Mouse (Mus musculus) hindbrain, embryonic 13.5 days (tissue): ENCODE results near the gene Ralb. TPM values are rescaled to one million over a fixed set of nuclear protein-coding genes. Genes with fewer than 3 reads are reported as not detected.
A peak's percentile ranks its signal among the peaks of the same experiment; 100 is the strongest.

Experiments
- ATAC-seq: fragments of 200-750 bp; cut with Nextera tagmentation; 2 replicates; pipeline ENCODE4 v1.8.0; 2017; ENCODE audit warnings: moderate TSS enrichment; ENCODE audit not compliant: low FRiP score
- H3K27ac ChIP-seq: fragments of 300-500 bp; sonication (generic); 2 replicates; pipeline ENCODE4 v1.5.1; 2015; ENCODE audit warnings: inconsistent platforms, mild to moderate bottlenecking, moderate library complexity
- H3K27me3 ChIP-seq: fragments of 300-500 bp; sonication (generic); 2 replicates; pipeline ENCODE4 v1.6.1; 2015; ENCODE audit warnings: mild to moderate bottlenecking, inconsistent platforms
- H3K36me3 ChIP-seq: fragments of 300-500 bp; sonication (generic); 2 replicates; pipeline ENCODE4 v1.6.1; 2015; ENCODE audit warnings: mild to moderate bottlenecking, inconsistent platforms
- H3K4me1 ChIP-seq: fragments of 300-500 bp; sonication (generic); replicated peaks from 2 replicates; pipeline ENCODE4 v1.6.1; 2015; ENCODE audit warnings: inconsistent platforms
- H3K4me2 ChIP-seq: fragments of 300-500 bp; sonication (generic); 2 replicates; pipeline ENCODE4 v1.6.1; 2015; ENCODE audit warnings: inconsistent platforms, mild to moderate bottlenecking, moderate library complexity
- H3K4me3 ChIP-seq: fragments of 300-500 bp; sonication (generic); 2 replicates; pipeline ENCODE4 v1.5.1; 2015; ENCODE audit warnings: mild to moderate bottlenecking, inconsistent platforms
- H3K9ac ChIP-seq: fragments of 300-500 bp; sonication (generic); 2 replicates; pipeline ENCODE4 v1.6.1; 2015; ENCODE audit warnings: mild to moderate bottlenecking, inconsistent platforms
- H3K9me3 ChIP-seq: fragments of 300-500 bp; sonication (generic); 2 replicates; pipeline ENCODE4 v1.6.1; 2016; ENCODE audit warnings: inconsistent platforms
- WGBS: fragments of 180-500 bp; shearing (Covaris S2); methylation state at CpG from one replicate; pipeline ENCODE4 v1.1.7; 2015; 5-methylcytosine and 5-hydroxymethylcytosine counted together
- polyA plus RNA-seq: library from polyadenylated mRNA; unstranded; fragments of >200 nt; fragmentation: Nextera tagmentation; extraction: Ambion mirVana; gene quantifications from 2 replicates; pipeline ENCODE4 v1.2.1, GENCODE M21; 2015

Gene Ralb
- polyA plus RNA-seq, 1 experiment from 2014 or later, result 67.3 TPM

GRCm38 (mm10) chr1:119501881-119502280, 2.7 kb downstream of the Ralb start:
- Histone ChIP-seq H3K4me2 (no peak overlapping the region), H3K27me3 (peaks cover 14% of the 10 kb centered on the region), H3K27ac (no peak overlapping the region), H3K9me3 (no peaks in the 10 kb centered on the region), H3K4me1 (peaks cover 36% of the 10 kb centered on the region), H3K4me3 (no peak overlapping the region), H3K36me3 (peaks cover 3% of the 10 kb centered on the region; the same call in 1 of the 2 replicates), H3K9ac (no peak overlapping the region)
- 84% methylated on average over 8 of the region's 8 CpGs for WGBS
- ATAC-seq, result no peak

DNA sequence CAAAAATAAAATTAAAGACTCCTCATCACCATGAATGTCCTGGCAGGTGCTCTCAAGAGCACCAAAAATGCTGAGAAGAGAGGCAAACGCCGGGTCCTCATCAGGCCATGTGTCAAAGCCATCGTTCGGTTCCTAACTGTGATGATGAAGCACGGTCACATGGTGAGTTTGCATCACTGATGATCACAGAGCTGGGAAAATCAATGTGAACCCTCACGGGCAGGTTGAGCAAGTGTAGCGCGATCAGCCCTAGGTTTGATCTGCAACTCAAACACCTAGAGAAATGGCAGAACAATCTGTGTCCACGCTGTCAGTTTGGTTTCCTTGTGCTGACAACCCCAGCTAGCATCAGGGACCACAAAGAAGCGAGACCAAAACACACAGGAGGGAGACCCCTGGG, 5.1 kb downstream of the Ralb start:
- WGBS, result 90% methylated on average over 10 of the region's 10 CpGs
- no peaks in the 10 kb centered on the region for H3K9me3 ChIP-seq
- H3K4me2 ChIP-seq, result no peak overlapping the region
- H3K4me3 ChIP-seq, result no peak overlapping the region
- no peak overlapping the region for H3K27ac ChIP-seq
- peaks cover 32% of the 10 kb centered on the region for H3K4me1 ChIP-seq
- H3K27me3 ChIP-seq, result no peaks in the 10 kb centered on the region
- ATAC-seq, result no peak
- no peak overlapping the region for H3K9ac ChIP-seq
- peaks cover 3% of the 10 kb centered on the region; the same call in 1 of the 2 replicates for H3K36me3 ChIP-seq

DNA sequence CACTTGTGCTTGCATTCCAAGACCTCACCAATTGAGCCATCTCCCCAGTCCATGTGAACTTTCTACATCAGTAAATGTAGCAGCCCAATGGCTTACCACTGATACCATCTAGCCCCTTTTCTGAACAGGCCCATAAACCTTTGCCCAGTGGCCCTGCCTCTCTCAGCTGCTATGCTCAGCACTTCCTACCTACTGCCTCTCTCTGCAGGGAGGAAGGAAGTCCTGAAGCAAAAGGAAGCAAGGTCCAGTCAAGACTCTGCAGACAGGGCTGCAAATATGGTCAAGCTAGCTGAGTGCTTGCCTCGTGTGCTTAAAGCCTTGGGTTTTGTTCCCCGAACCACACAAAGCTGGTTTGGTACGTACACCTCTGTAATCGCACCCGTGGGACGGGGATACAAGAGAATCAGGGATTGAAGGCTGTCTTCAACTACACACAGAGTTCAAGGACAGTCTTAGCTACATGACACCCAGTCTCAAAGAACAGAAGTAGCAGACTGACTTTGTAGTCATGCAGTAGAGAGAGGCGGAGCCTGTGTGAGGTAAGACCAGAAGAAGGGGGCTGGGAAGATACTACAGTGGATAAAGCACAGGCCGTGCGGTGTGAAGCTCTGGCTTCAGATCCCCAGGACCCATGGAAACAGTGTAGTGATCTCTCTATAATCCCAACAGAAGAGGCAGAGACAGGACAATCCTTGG, 5.9 kb downstream of the Ralb start:
- H3K27me3 ChIP-seq, result no peaks in the 10 kb centered on the region

DNA sequence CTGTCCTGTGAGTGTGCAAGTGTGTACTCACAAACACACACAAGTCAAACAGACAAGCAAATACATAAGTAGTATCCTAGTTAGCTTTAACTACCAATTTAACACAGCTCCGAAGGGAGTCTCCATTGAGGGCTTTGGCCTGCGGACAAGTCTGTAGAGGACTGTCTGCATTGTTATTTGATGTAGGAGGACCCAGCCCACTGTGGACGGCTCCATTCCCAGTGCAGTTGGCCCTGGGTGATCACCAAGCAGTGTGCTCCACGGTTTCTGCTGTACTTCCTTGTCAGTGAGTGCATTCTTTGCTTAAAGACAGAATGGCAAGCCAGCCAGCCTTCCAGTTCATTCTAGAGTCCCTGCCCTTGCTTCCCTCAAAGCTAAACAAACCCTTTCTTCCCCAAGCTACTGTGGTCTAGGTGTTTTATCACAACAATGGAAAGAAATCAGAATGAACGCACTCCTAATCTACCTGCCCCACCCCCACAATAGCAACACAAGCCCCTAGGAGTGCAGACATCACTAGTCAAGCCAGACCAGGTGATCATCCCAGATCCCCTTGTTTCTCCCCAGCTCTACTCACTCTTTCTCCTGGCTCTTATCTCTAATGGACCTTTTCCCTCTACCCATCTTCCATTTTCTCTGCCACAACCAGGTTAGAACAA, 7.1 kb downstream of the Ralb start:
- Histone ChIP-seq H3K4me2 (no peak overlapping the region), H3K9ac (no peak overlapping the region), H3K27me3 (no peaks in the 10 kb centered on the region), H3K9me3 (no peaks in the 10 kb centered on the region), H3K4me3 (no peak overlapping the region), H3K27ac (no peak overlapping the region), H3K36me3 (peaks cover 3% of the 10 kb centered on the region; the same call in 1 of the 2 replicates), H3K4me1 (peaks cover 14% of the 10 kb centered on the region)
- WGBS, result 74% methylated on average over 5 of the region's 5 CpGs
- ATAC-seq, result no peak

More for the DNA sequence above, 5.9 kb downstream of the Ralb start:
- Histone ChIP-seq H3K27ac (no peak overlapping the region), H3K4me2 (no peak overlapping the region), H3K36me3 (peaks cover 3% of the 10 kb centered on the region; the same call in 1 of the 2 replicates), H3K4me3 (no peak overlapping the region), H3K4me1 (peaks cover 26% of the 10 kb centered on the region), H3K9me3 (no peaks in the 10 kb centered on the region), H3K9ac (no peak overlapping the region)
- no peak for ATAC-seq
- 90% methylated on average over 9 of the region's 9 CpGs for WGBS

DNA sequence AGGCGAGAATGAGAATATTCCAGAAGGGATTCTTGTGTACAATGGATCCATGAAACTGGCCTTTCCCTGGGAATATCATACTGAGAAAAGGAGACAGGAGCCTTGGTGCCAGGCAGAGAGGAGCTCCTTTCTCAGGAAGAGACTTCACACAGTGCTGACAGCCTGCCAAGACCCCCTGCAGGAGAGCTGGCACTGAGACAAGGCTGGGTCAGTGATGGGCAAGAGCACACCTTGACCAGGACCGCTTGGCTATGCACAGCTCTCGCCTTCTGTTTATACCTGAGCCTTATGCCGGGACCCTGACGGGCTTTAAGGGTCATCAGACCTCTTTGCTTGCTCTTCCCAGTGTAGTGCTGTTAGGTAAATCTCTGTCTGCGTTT, 9.2 kb downstream of the Ralb start:
- ATAC-seq, result no peak
- H3K27me3 ChIP-seq, result no peaks in the 10 kb centered on the region
- WGBS, result 95% methylated on average over 6 of the region's 6 CpGs
- no peak overlapping the region for H3K9ac ChIP-seq
- no peaks in the 10 kb centered on the region for H3K9me3 ChIP-seq
- no peak overlapping the region for H3K4me2 ChIP-seq
- H3K4me1 ChIP-seq, result peaks cover 15% of the 10 kb centered on the region
- H3K27ac ChIP-seq, result no peak overlapping the region
- no peak overlapping the region for H3K4me3 ChIP-seq
- no peaks in the 10 kb centered on the region for H3K36me3 ChIP-seq

DNA sequence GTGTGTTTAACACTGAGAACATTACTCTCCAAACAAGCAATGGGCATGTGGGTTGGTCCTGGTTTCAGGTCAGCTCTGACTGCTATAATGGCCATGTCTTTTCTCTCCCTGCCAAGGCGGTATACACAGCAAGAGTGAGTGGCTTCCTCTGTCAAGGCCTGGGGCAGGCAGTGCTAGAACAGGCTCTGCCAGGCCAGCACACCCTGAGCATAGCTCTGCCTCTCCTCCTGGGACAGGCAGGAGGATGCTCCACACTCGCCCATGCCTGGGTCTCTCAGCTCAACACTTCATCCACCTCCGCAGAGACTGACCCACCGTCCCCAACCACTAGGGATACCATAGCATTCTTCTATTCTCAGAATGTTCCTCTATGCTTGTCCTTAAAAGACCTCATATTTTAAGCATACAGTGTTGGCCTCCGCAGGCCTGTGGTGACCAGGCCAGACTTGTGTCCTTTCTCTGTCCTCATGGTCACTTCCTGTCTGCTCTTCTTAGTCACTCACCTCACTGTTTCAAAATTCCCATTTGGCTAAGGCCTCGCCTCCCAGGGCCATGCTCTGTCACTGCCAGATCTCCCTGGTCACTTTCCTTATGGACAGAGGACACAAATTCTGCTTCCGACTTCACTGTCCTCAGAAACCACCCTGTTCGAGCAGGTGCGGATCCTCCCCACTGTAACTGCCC, 9.7 kb downstream of the Ralb start:
- Histone ChIP-seq H3K9ac (no peak overlapping the region), H3K27ac (no peak overlapping the region), H3K36me3 (no peaks in the 10 kb centered on the region), H3K4me3 (no peak overlapping the region), H3K27me3 (no peaks in the 10 kb centered on the region), H3K4me2 (no peak overlapping the region), H3K4me1 (peaks cover 15% of the 10 kb centered on the region), H3K9me3 (no peaks in the 10 kb centered on the region)
- ATAC-seq, result no peak
- WGBS, result 94% methylated on average over 8 of the region's 9 CpGs

DNA sequence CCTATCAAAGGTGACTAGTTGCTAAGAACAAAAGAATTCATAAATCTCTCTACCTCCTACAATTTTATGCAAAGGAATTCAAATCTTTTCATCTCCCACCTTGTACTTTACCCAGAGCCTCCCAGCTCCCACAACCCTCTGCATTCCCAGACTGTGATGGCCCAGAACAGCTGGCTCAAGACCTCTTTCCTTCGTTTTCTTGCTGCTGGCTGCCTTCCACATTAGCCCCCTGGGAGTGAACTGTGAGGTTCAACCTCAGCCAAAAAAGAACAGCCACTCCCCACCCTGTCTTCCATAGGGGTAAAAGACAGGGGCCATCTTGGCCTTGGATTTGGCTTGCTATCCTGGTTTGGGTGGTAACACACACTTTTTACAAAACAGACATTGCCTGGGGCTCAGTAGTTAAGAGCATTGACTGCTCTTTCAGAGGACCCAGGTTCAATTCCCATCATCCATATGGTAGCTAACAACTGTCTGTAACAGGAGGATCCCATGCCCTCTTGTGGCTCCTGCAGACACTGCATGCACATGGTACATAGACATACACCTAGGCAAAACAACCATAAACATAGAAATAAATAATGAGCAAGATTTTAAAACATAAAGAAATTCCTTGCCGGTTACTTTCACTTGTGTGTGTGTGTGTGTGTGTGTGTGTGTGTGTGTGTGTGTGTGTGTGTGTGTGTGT, 10.4 kb downstream of the Ralb start:
- WGBS, result 79% methylated on average over 2 of the region's 2 CpGs
- H3K27me3 ChIP-seq, result no peaks in the 10 kb centered on the region

GRCm38 (mm10) chr1:119492505-119492904, 12.1 kb downstream of the Ralb start:
- Histone ChIP-seq H3K4me1 (peaks cover 22% of the 10 kb centered on the region), H3K36me3 (no peaks in the 10 kb centered on the region), H3K4me3 (no peak overlapping the region), H3K4me2 (no peak overlapping the region), H3K9ac (no peak overlapping the region), H3K9me3 (no peaks in the 10 kb centered on the region), H3K27ac (peak overlapping the region; percentile 40; the same call in 1 of the 2 replicates), H3K27me3 (no peaks in the 10 kb centered on the region)
- no peak for ATAC-seq
- 71% methylated on average over 1 of the region's 1 CpGs for WGBS

More for the DNA sequence above, 10.4 kb downstream of the Ralb start:
- Histone ChIP-seq H3K36me3 (no peaks in the 10 kb centered on the region), H3K4me2 (no peak overlapping the region), H3K27ac (no peak overlapping the region), H3K9me3 (no peaks in the 10 kb centered on the region), H3K9ac (no peak overlapping the region), H3K4me3 (no peak overlapping the region), H3K4me1 (peaks cover 15% of the 10 kb centered on the region)
- ATAC-seq, result no peak

GRCm38 (mm10) chr1:119492097-119492496, 12.5 kb downstream of the Ralb start:
- no peak overlapping the region for H3K4me3 ChIP-seq
- ATAC-seq, result no peak
- no peak overlapping the region for H3K4me2 ChIP-seq
- H3K4me1 ChIP-seq, result peaks cover 23% of the 10 kb centered on the region
- peak overlapping the region; percentile 40; the same call in 1 of the 2 replicates for H3K27ac ChIP-seq
- H3K9me3 ChIP-seq, result no peaks in the 10 kb centered on the region
- H3K9ac ChIP-seq, result no peak overlapping the region
- H3K27me3 ChIP-seq, result no peaks in the 10 kb centered on the region
- 65% methylated on average over 11 of the region's 11 CpGs for WGBS
- H3K36me3 ChIP-seq, result no peaks in the 10 kb centered on the region

DNA sequence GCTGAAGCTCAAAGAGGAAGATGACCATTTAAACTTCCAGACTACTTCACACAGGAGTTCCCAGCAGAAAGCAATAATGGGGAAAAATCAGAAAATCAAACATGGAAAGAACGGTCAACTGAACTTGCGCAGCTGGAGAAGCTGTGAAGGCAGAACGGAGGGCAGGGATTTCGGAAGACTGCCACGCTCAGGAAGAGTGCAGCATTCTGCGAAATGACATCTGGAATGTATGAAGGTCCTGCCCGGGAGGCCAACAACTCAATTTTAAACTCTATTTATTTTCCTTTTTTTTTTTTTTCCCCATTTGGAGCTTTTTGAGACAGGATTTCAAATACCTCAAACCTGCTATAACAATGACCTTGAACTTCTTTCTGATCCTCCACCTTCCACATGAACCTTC, 13.8 kb downstream of the Ralb start:
- Histone ChIP-seq H3K36me3 (no peaks in the 10 kb centered on the region), H3K27ac (no peak overlapping the region), H3K9me3 (no peaks in the 10 kb centered on the region), H3K4me3 (no peak overlapping the region), H3K27me3 (no peaks in the 10 kb centered on the region), H3K9ac (no peak overlapping the region), H3K4me2 (no peak overlapping the region), H3K4me1 (peaks cover 22% of the 10 kb centered on the region)
- ATAC-seq, result no peak
- 76% methylated on average over 7 of the region's 7 CpGs for WGBS

GRCm38 (mm10) chr1:119487917-119488590, 16.5 kb downstream of the Ralb start:
- no peak for ATAC-seq
- WGBS, result 65% methylated on average over 10 of the region's 10 CpGs
- peaks cover 22% of the 10 kb centered on the region for H3K4me1 ChIP-seq

GRCm38 (mm10) chr1:119485825-119486224, 18.8 kb downstream of the Ralb start:
- no peak overlapping the region for H3K4me2 ChIP-seq
- H3K9me3 ChIP-seq, result no peaks in the 10 kb centered on the region
- no peak for ATAC-seq
- no peak overlapping the region for H3K27ac ChIP-seq
- no peak overlapping the region for H3K9ac ChIP-seq
- peaks cover 8% of the 10 kb centered on the region for H3K36me3 ChIP-seq
- no peak overlapping the region for H3K4me3 ChIP-seq
- H3K4me1 ChIP-seq, result peaks cover 17% of the 10 kb centered on the region
- no peaks in the 10 kb centered on the region for H3K27me3 ChIP-seq
- WGBS, result 16% methylated on average over 2 of the region's 2 CpGs

More at GRCm38 (mm10) chr1:119487917-119488590, 16.5 kb downstream of the Ralb start:
- Histone ChIP-seq H3K27ac (no peak overlapping the region), H3K36me3 (no peaks in the 10 kb centered on the region), H3K27me3 (no peaks in the 10 kb centered on the region), H3K9ac (no peak overlapping the region), H3K9me3 (no peaks in the 10 kb centered on the region), H3K4me3 (no peak overlapping the region), H3K4me2 (no peak overlapping the region)
